ENCODE assay signal across 9 mouse cellular contexts in genomic region chr13:92740671-92741270, GRCm38 (mm10). TPM values are rescaled to one million over a fixed set of nuclear protein-coding genes. Genes with fewer than 3 reads are reported as not detected.
DNase-seq lines count a peak whose midpoint lies in the region; ATAC-seq and TF ChIP-seq lines count a peak whose summit lies in the region.
"Had no signal": no experiment of that assay in that cellular context is flagged by ENCODE, and none has a peak within 500 bp of the region (broad histone marks: within the 10 kb centered on the region; RNA-seq: fewer than 3 reads in every experiment).

No protein-coding gene starts in this region.

- TF ChIP-seq POLR2A in thymus, adult 2 months (IDR thresholded peaks at IDR 0.05; ENCODE audit: control insufficient read depth, extremely low read depth, insufficient read depth, low read length, poor library complexity): no peak
- TF ChIP-seq POLR2A in kidney, adult 2 months (IDR thresholded peaks at IDR 0.05; ENCODE audit: low read depth, low read length): no peak

- WGBS in thymus, adult 2 months: 24% methylated on average over 2 of the region's 2 CpGs
- WGBS in forebrain, embryonic 12.5 days: 12% methylated on average over 2 of the region's 2 CpGs
- WGBS in kidney, adult 2 months: 10% methylated on average over 2 of the region's 2 CpGs

- 0 out of 2 replicates have a peak, but pooled peaks have one; percentile 21 for ATAC-seq in forebrain, embryonic 12.5 days (ENCODE audit: low FRiP score)
- peak; percentile 75 for ATAC-seq in megakaryocyte progenitor cell, adult 5-6 weeks (replicated peaks; ENCODE audit: poor library complexity)

- no peaks in the 10 kb centered on the region for H3K9me3 ChIP-seq in forebrain, embryonic 12.5 days
- H3K9me3 ChIP-seq: heart, embryonic 15.5 days had no signal

- H3K36me3 ChIP-seq in thymus, adult 2 months (ENCODE audit: control insufficient read depth, insufficient read depth, low read length): no peaks in the 10 kb centered on the region
- no peaks in the 10 kb centered on the region for H3K36me3 ChIP-seq in forebrain, embryonic 12.5 days (replicated peaks)
- no peaks in the 10 kb centered on the region for H3K36me3 ChIP-seq in kidney, adult 2 months (ENCODE audit: control insufficient read depth, insufficient read depth, low read length)
- H3K36me3 ChIP-seq: heart, embryonic 15.5 days had no signal

- no peaks in the 10 kb centered on the region for H3K27me3 ChIP-seq in thymus, adult 2 months (ENCODE audit: control insufficient read depth, insufficient read depth, low read length)
- H3K27me3 ChIP-seq in forebrain, embryonic 12.5 days: no peaks in the 10 kb centered on the region
- H3K27me3 ChIP-seq in kidney, adult 2 months (replicated peaks; ENCODE audit: control insufficient read depth, insufficient read depth, low read length): no peaks in the 10 kb centered on the region
- H3K27me3 ChIP-seq: heart, embryonic 15.5 days had no signal

- no peak for TF ChIP-seq CTCF in thymus, adult 2 months (IDR thresholded peaks at IDR 0.05; ENCODE audit: borderline replicate concordance, control insufficient read depth, extremely low read depth, insufficient read depth, low read length, poor library complexity)
- peak; percentile 67 for TF ChIP-seq CTCF in kidney, adult 2 months (conservative IDR thresholded peaks at IDR 0.05; ENCODE audit: insufficient read depth, insufficient read length, low read depth, low read length)

- no peak overlapping the region for H3K4me2 ChIP-seq in forebrain, embryonic 12.5 days
- H3K4me2 ChIP-seq: heart, embryonic 15.5 days had no signal

- peak; percentile 30 for DNase-seq in adrenal gland, postnatal 10 days
- no peak for DNase-seq in adrenal gland, postnatal 25 days
- peak; percentile 35 for DNase-seq in thymus, postnatal 25 days
- no peak for DNase-seq in thymus, adult 2 months
- DNase-seq in kidney, adult 2 months: peak; percentile 35
- DNase-seq in thymus, postnatal 4 days: peak; percentile 33

- no peak overlapping the region for H3K4me3 ChIP-seq in thymus, adult 2 months (ENCODE audit: control insufficient read depth, insufficient read depth, low read length)
- no peak overlapping the region for H3K4me3 ChIP-seq in forebrain, embryonic 12.5 days (replicated peaks)
- no peak overlapping the region for H3K4me3 ChIP-seq in kidney, adult 2 months (ENCODE audit: insufficient read depth, low read depth, low read length)
- H3K4me3 ChIP-seq: heart, embryonic 15.5 days had no signal

- no peak overlapping the region for H3K9ac ChIP-seq in forebrain, embryonic 12.5 days
- H3K9ac ChIP-seq: heart, embryonic 15.5 days had no signal

- H3K27ac ChIP-seq in thymus, adult 2 months (ENCODE audit: control insufficient read depth, insufficient read depth, low read length): no peak overlapping the region
- H3K27ac ChIP-seq in forebrain, embryonic 12.5 days: no peak overlapping the region
- H3K27ac ChIP-seq in kidney, adult 2 months (ENCODE audit: insufficient read depth, low read depth, low read length): no peak overlapping the region
- H3K27ac ChIP-seq: heart, embryonic 15.5 days had no signal

- H3K4me1 ChIP-seq in thymus, adult 2 months (replicated peaks; ENCODE audit: control insufficient read depth, insufficient read depth, low read length): peaks cover 20% of the 10 kb centered on the region
- peaks cover 11% of the 10 kb centered on the region; the same call in 1 of the 2 replicates for H3K4me1 ChIP-seq in forebrain, embryonic 12.5 days
- no peaks in the 10 kb centered on the region for H3K4me1 ChIP-seq in kidney, adult 2 months (ENCODE audit: control insufficient read depth, insufficient read depth, low read length)

RNA-seq across cellular contexts. Expression of gene Thbs4, which starts 53.8 kb away (rescaled TPM):
- total RNA-seq in adrenal gland, postnatal 10 days (2021): 1 to 10 TPM; 5.4 to 6.8 TPM
- 3.0 and 4.9 TPM in 2 replicates for total RNA-seq in adrenal gland, postnatal 25 days (2021)
- 2.6 and 3.4 TPM in 2 replicates for polyA plus RNA-seq in thymus, adult 2 months (2012; rRNA removed)
- 0.97 and 1.4 TPM in 2 replicates for polyA plus RNA-seq in forebrain, embryonic 12.5 days (2016; fragmentation: Nextera tagmentation; extraction: Ambion mirVana)
- 2.8 and 3.1 TPM in 2 replicates for polyA plus RNA-seq in kidney, adult 2 months (2012; rRNA removed)
- total RNA-seq in megakaryocyte progenitor cell, adult 5-6 weeks (2015): not detected in 2 replicates
- 0.30 TPM in 1 of 2 replicates, not detected in the other for total RNA-seq in megakaryocyte progenitor cell, adult 5-6 weeks (2017)

Comparison
In these comparisons a context has a peak if more than half of its experiments do, and no peak if none do; other contexts are left out.
1. DNase-seq: peak in adrenal gland, postnatal 10 days (single experiment), thymus, postnatal 25 days (single experiment), kidney, adult 2 months (single experiment) and thymus, postnatal 4 days (single experiment); none in adrenal gland, postnatal 25 days (single experiment) and thymus, adult 2 months (single experiment).